Mouse (Mus musculus) liver, embryonic 11.5 days (tissue): Measurements from ENCODE around the gene Mlana. TPM values are rescaled to one million over a fixed set of nuclear protein-coding genes. Genes with fewer than 3 reads are reported as not detected.

Experiments used
- ATAC-seq: fragments of 200-750 bp; cut with Nextera tagmentation; replicated peaks from 2 replicates; pipeline ENCODE4 v1.8.0; 2017; ENCODE audit warnings: moderate number of reproducible peaks, mild to moderate bottlenecking, moderate TSS enrichment, moderate library complexity; ENCODE audit not compliant: low FRiP score
- DNase-seq: peaks from one replicate; pipeline ENCODE4 v3.0.0-alpha.2; 2017; ENCODE audit warnings: low spot score
- H3K27ac ChIP-seq: fragments of 300-500 bp; sonication (generic); 2 replicates; pipeline ENCODE4 v1.5.1; 2014; ENCODE audit warnings: mild to moderate bottlenecking, low read depth, low read length, control low read depth
- H3K27me3 ChIP-seq: fragments of 300-500 bp; sonication (generic); replicated peaks from 2 replicates; pipeline ENCODE4 v1.6.1; 2014; ENCODE audit warnings: low read length, mixed read lengths; ENCODE audit not compliant: control insufficient read depth, insufficient read depth
- H3K36me3 ChIP-seq: fragments of 300-500 bp; sonication (generic); 2 replicates; pipeline ENCODE4 v1.6.1; 2014; ENCODE audit warnings: mild to moderate bottlenecking, low read length, moderate library complexity, mixed read lengths; ENCODE audit not compliant: control insufficient read depth, insufficient read depth
- H3K4me1 ChIP-seq: fragments of 300-500 bp; sonication (generic); replicated peaks from 2 replicates; pipeline ENCODE4 v1.6.1; 2014; ENCODE audit warnings: low read length, mixed read lengths; ENCODE audit not compliant: control insufficient read depth, insufficient read depth
- H3K4me2 ChIP-seq: fragments of 300-500 bp; sonication (generic); 2 replicates; pipeline ENCODE4 v1.6.1; 2014; ENCODE audit warnings: mild to moderate bottlenecking, control low read depth, moderate library complexity
- H3K4me3 ChIP-seq: fragments of 300-500 bp; sonication (generic); 2 replicates; pipeline ENCODE4 v1.5.1; 2014; ENCODE audit warnings: low read depth, low read length, control low read depth
- H3K9ac ChIP-seq: fragments of 300-500 bp; sonication (generic); 2 replicates; pipeline ENCODE4 v1.6.1; 2014; ENCODE audit warnings: low read depth, low read length, control low read depth
- H3K9me3 ChIP-seq: fragments of 300-500 bp; sonication (generic); 2 replicates; pipeline ENCODE4 v1.6.1; 2016; ENCODE audit warnings: low read length, inconsistent platforms, mixed read lengths; ENCODE audit not compliant: control insufficient read depth
- WGBS: fragments of 180-500 bp; shearing (Covaris S2); extraction: QIAGEN DNeasy Blood & Tissue Kit; methylation state at CpG from one replicate; pipeline ENCODE4 v1.1.7; 2014; 5-methylcytosine and 5-hydroxymethylcytosine counted together
- polyA plus RNA-seq: library from polyadenylated mRNA; unstranded; fragments of >200 nt; fragmentation: Nextera tagmentation; extraction: Ambion mirVana; gene quantifications from 2 replicates; pipeline ENCODE4 v1.2.1, GENCODE M21; 2014

Gene Mlana
- polyA plus RNA-seq, 1 experiment from 2014 or later: not detected

DNA sequence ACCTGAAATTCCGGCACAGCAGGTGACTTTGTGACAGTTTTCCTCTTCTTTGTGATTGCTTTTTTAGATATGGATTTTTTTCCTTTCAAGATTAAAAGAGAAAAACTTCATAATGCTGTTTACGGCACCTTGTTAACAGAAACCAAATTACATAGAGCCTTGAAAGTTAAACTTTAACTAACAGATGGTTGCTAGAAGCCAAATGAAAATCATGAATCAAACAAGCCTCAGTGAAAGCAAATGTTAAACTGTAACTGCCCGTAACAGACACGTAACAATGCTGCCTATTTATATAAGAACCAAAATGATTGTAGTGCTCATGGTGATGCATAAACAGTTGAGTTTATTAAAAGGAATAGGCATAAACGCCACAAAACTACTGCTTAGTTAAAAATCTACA lies 45.9 kb downstream of the Mlana start:
- DNase-seq: no peak
- Histone ChIP-seq H3K9ac (no peak overlapping the region), H3K9me3 (no peaks in the 10 kb centered on the region), H3K4me3 (no peak overlapping the region), H3K4me2 (no peak overlapping the region), H3K27ac (no peak overlapping the region), H3K27me3 (no peaks in the 10 kb centered on the region), H3K36me3 (no peaks in the 10 kb centered on the region), H3K4me1 (no peaks in the 10 kb centered on the region)
- ATAC-seq: no peak
- WGBS: 83% methylated on average over 5 of the region's 5 CpGs

DNA sequence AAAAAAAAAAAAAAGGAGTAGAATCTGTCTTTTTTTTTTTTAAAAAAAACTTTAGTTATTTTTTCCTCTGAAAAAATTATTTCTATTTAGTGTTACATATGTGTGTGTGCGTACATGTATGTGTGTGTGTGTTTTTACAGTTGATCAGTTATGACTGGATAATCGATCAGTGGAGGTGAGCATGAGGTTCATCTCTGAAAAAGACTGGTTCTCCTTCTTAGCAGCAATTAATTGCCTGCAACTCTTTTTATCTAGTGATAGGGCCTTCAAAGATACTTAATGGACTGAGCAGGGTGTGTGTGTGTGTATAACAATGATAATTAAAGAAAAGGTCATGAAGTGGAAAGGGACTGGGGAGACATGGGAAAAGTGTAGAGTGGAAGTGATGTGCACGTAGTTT lies 53.4 kb downstream of the Mlana start:
- no peaks in the 10 kb centered on the region for H3K9me3 ChIP-seq
- H3K4me3 ChIP-seq: no peak overlapping the region
- no peak overlapping the region for H3K27ac ChIP-seq
- no peaks in the 10 kb centered on the region for H3K27me3 ChIP-seq
- H3K4me1 ChIP-seq: no peaks in the 10 kb centered on the region
- DNase-seq (no peak), ATAC-seq (no peak)
- WGBS: 84% methylated on average over 3 of the region's 3 CpGs
- no peak overlapping the region for H3K4me2 ChIP-seq
- H3K36me3 ChIP-seq: no peaks in the 10 kb centered on the region
- H3K9ac ChIP-seq: no peak overlapping the region

DNA sequence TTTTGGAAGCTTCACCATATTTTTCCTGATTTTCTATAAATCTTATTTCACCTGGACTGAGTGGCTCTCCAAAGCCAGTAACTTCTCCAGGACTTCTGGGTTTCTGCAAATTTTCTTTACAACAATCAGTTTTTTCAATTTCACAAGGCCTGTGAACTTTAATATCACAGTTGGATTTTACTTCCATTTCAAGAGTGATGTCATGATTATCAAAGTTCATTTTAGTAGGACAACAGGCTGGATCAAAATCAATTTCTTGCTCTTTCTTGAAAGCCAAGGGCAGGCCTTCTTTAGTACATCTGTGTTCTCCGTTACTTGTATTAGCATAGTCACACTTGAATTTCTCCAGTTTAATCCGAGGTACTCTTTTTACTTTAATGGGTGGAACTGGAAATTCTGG lies 56.3 kb downstream of the Mlana start:
- H3K27ac ChIP-seq: no peak overlapping the region
- WGBS: 88% methylated on average over 2 of the region's 2 CpGs

More for the DNA sequence above, 56.3 kb downstream of the Mlana start:
- Histone ChIP-seq H3K27me3 (no peaks in the 10 kb centered on the region), H3K9ac (no peak overlapping the region), H3K4me2 (no peak overlapping the region), H3K4me1 (no peaks in the 10 kb centered on the region), H3K9me3 (no peaks in the 10 kb centered on the region), H3K36me3 (no peaks in the 10 kb centered on the region), H3K4me3 (no peak overlapping the region)
- DNase-seq (no peak), ATAC-seq (no peak)

Other genes with a start within 250 kb of the Mlana start
- gene Ric1, start 175.5 kb upstream of the Mlana start, polyA plus RNA-seq: 7.6 and 8.0 TPM in 2 replicates
- 15.9 and 18.6 TPM in 2 replicates for gene Ermp1, start 49.4 kb upstream of the Mlana start, polyA plus RNA-seq
- gene 9930021J03Rik, start 108.2 kb downstream of the Mlana start, polyA plus RNA-seq: 4.0 and 5.2 TPM in 2 replicates
- 14.9 and 16.2 TPM in 2 replicates for gene Ranbp6, start 115.2 kb downstream of the Mlana start, polyA plus RNA-seq
- 0.27 and 0.31 TPM in 2 replicates for gene Il33, start 227.3 kb downstream of the Mlana start, polyA plus RNA-seq